Mouse (Mus musculus) forebrain, embryonic 12.5 days (tissue): Measurements from ENCODE around the gene Spns2. TPM values are rescaled to one million over a fixed set of nuclear protein-coding genes. Genes with fewer than 3 reads are reported as not detected.

Experiments
- ATAC-seq: fragments of 200-750 bp; cut with Nextera tagmentation; 2 replicates; pipeline ENCODE4 v1.8.0; 2017; ENCODE audit warnings: moderate TSS enrichment; ENCODE audit not compliant: low FRiP score
- H3K27ac ChIP-seq: fragments of 300-500 bp; sonication (generic); 2 replicates; pipeline ENCODE4 v1.5.1; 2016; ENCODE audit warnings: mild to moderate bottlenecking
- H3K27me3 ChIP-seq: fragments of 300-500 bp; sonication (generic); 2 replicates; pipeline ENCODE4 v1.6.1; 2016; ENCODE audit warnings: mild to moderate bottlenecking
- H3K36me3 ChIP-seq: fragments of 300-500 bp; sonication (generic); replicated peaks from 2 replicates; pipeline ENCODE4 v1.6.1; 2016; ENCODE audit warnings: mild to moderate bottlenecking
- H3K4me1 ChIP-seq: fragments of 300-500 bp; sonication (generic); 2 replicates; pipeline ENCODE4 v1.6.1; 2016
- H3K4me2 ChIP-seq: fragments of 300-500 bp; sonication (generic); 2 replicates; pipeline ENCODE4 v1.6.1; 2016; ENCODE audit warnings: mild to moderate bottlenecking, moderate library complexity
- H3K4me3 ChIP-seq: fragments of 300-500 bp; sonication (generic); replicated peaks from 2 replicates; pipeline ENCODE4 v1.5.1; 2016; ENCODE audit warnings: mild to moderate bottlenecking
- H3K9ac ChIP-seq: fragments of 300-500 bp; sonication (generic); 2 replicates; pipeline ENCODE4 v1.6.1; 2016; ENCODE audit warnings: mild to moderate bottlenecking
- H3K9me3 ChIP-seq: fragments of 300-500 bp; sonication (generic); 2 replicates; pipeline ENCODE4 v1.6.1; 2016
- WGBS: fragments of 180-500 bp; shearing (Covaris S2); methylation state at CpG from one replicate; pipeline ENCODE4 v1.1.7; 2016; 5-methylcytosine and 5-hydroxymethylcytosine counted together
- polyA plus RNA-seq: library from polyadenylated mRNA; unstranded; fragments of >200 nt; fragmentation: Nextera tagmentation; extraction: Ambion mirVana; gene quantifications from 2 replicates; pipeline ENCODE4 v1.2.1, GENCODE M21; 2016

Spns2 gene
- polyA plus RNA-seq, 1 experiment from 2014 or later: 5.4 TPM

GRCm38 (mm10) chr11:72496066-72496465 is 6.4 kb upstream of the Spns2 start:
- Histone ChIP-seq H3K27ac (no peak overlapping the region), H3K4me1 (no peaks in the 10 kb centered on the region; the same call in 1 of the 2 replicates), H3K9ac (no peak overlapping the region), H3K4me3 (no peak overlapping the region), H3K36me3 (no peaks in the 10 kb centered on the region), H3K9me3 (no peaks in the 10 kb centered on the region), H3K27me3 (peaks cover 10% of the 10 kb centered on the region), H3K4me2 (no peak overlapping the region)
- 53% methylated on average over 3 of the region's 3 CpGs for WGBS
- ATAC-seq: no peak

GRCm38 (mm10) chr11:72494046-72494988 is 4.6 kb upstream of the Spns2 start:
- 58% methylated on average over 8 of the region's 8 CpGs for WGBS
- no peak overlapping the region for H3K27ac ChIP-seq
- no peak overlapping the region for H3K4me3 ChIP-seq
- H3K27me3 ChIP-seq: peaks cover 24% of the 10 kb centered on the region
- no peaks in the 10 kb centered on the region for H3K9me3 ChIP-seq
- no peak for ATAC-seq
- no peaks in the 10 kb centered on the region for H3K36me3 ChIP-seq
- no peak overlapping the region for H3K9ac ChIP-seq
- H3K4me2 ChIP-seq: no peak overlapping the region
- peaks cover 5% of the 10 kb centered on the region for H3K4me1 ChIP-seq

GRCm38 (mm10) chr11:72491130-72491960 is 1.6 kb upstream of the Spns2 start:
- Histone ChIP-seq H3K9me3 (no peaks in the 10 kb centered on the region), H3K36me3 (no peaks in the 10 kb centered on the region), H3K4me3 (no peak overlapping the region), H3K27me3 (peaks cover 52% of the 10 kb centered on the region), H3K4me1 (peaks cover 23% of the 10 kb centered on the region), H3K27ac (no peak overlapping the region), H3K4me2 (no peak overlapping the region), H3K9ac (no peak overlapping the region)
- 71% methylated on average over 15 of the region's 15 CpGs for WGBS
- no peak for ATAC-seq

GRCm38 (mm10) chr11:72489397-72489796 is 307 bp downstream of the Spns2 start:
- WGBS: under 1% methylated on average over 26 of the region's 42 CpGs
- Histone ChIP-seq H3K27me3 (peaks cover 59% of the 10 kb centered on the region), H3K4me2 (peak overlapping the region; percentile 91), H3K27ac (peak overlapping the region; percentile 81), H3K9me3 (no peaks in the 10 kb centered on the region), H3K9ac (peak overlapping the region; percentile 73), H3K36me3 (no peaks in the 10 kb centered on the region), H3K4me1 (peaks cover 23% of the 10 kb centered on the region), H3K4me3 (peak overlapping the region; percentile 67)
- ATAC-seq: peak; percentile 34

GRCm38 (mm10) chr11:72488753-72489271 is 892 bp downstream of the Spns2 start:
- Histone ChIP-seq H3K36me3 (no peaks in the 10 kb centered on the region), H3K4me2 (peak overlapping the region; percentile 91), H3K4me1 (peaks cover 23% of the 10 kb centered on the region), H3K27me3 (peaks cover 59% of the 10 kb centered on the region), H3K27ac (peak overlapping the region; percentile 81), H3K4me3 (peak overlapping the region; percentile 67), H3K9ac (peak overlapping the region; percentile 73), H3K9me3 (no peaks in the 10 kb centered on the region)
- WGBS: 1% methylated on average over 38 of the region's 38 CpGs
- peak; percentile 70 for ATAC-seq

GRCm38 (mm10) chr11:72487739-72488138 is 2.0 kb downstream of the Spns2 start:
- H3K27me3 ChIP-seq: peaks cover 52% of the 10 kb centered on the region
- no peak overlapping the region for H3K9ac ChIP-seq
- WGBS: 96% methylated on average over 2 of the region's 2 CpGs
- H3K4me1 ChIP-seq: peaks cover 23% of the 10 kb centered on the region
- H3K4me3 ChIP-seq: peak overlapping the region; percentile 67
- H3K27ac ChIP-seq: no peak overlapping the region
- H3K36me3 ChIP-seq: no peaks in the 10 kb centered on the region
- peak overlapping the region; percentile 91 for H3K4me2 ChIP-seq
- no peaks in the 10 kb centered on the region for H3K9me3 ChIP-seq
- no peak for ATAC-seq

GRCm38 (mm10) chr11:72487171-72487570 is 2.5 kb downstream of the Spns2 start:
- H3K4me3 ChIP-seq: no peak overlapping the region
- H3K36me3 ChIP-seq: no peaks in the 10 kb centered on the region
- H3K4me2 ChIP-seq: peak overlapping the region; percentile 91; the same call in 1 of the 2 replicates
- WGBS: 64% methylated on average over 5 of the region's 5 CpGs
- H3K9me3 ChIP-seq: no peaks in the 10 kb centered on the region
- ATAC-seq: no peak
- H3K27ac ChIP-seq: no peak overlapping the region
- H3K9ac ChIP-seq: no peak overlapping the region
- H3K4me1 ChIP-seq: peaks cover 23% of the 10 kb centered on the region
- H3K27me3 ChIP-seq: peaks cover 52% of the 10 kb centered on the region

- H3K4me1 ChIP-seq: peaks cover 23% of the 10 kb centered on the region
- no peak overlapping the region for H3K27ac ChIP-seq
- H3K36me3 ChIP-seq: no peaks in the 10 kb centered on the region
- WGBS: 77% methylated on average over 11 of the region's 11 CpGs
- ATAC-seq: no peak
- H3K4me3 ChIP-seq: no peak overlapping the region
- peaks cover 48% of the 10 kb centered on the region for H3K27me3 ChIP-seq
- no peak overlapping the region for H3K9ac ChIP-seq
- no peak overlapping the region for H3K4me2 ChIP-seq
- no peaks in the 10 kb centered on the region for H3K9me3 ChIP-seq
Measured at GRCm38 (mm10) chr11:72485960-72486359, 3.7 kb downstream of the Spns2 start.

GRCm38 (mm10) chr11:72485157-72485556 is 4.5 kb downstream of the Spns2 start:
- Histone ChIP-seq H3K4me1 (peaks cover 22% of the 10 kb centered on the region), H3K9me3 (no peaks in the 10 kb centered on the region), H3K27ac (0 out of 2 replicates have a peak overlapping the region, but pooled peaks have one; percentile 2), H3K4me3 (no peak overlapping the region), H3K36me3 (no peaks in the 10 kb centered on the region), H3K9ac (no peak overlapping the region), H3K27me3 (peaks cover 42% of the 10 kb centered on the region), H3K4me2 (no peak overlapping the region)
- no peak for ATAC-seq
- WGBS: 60% methylated on average over 5 of the region's 5 CpGs

GRCm38 (mm10) chr11:72484549-72484948 is 5.2 kb downstream of the Spns2 start:
- no peak overlapping the region for H3K4me3 ChIP-seq
- no peaks in the 10 kb centered on the region for H3K9me3 ChIP-seq
- 81% methylated on average over 6 of the region's 6 CpGs for WGBS
- H3K9ac ChIP-seq: no peak overlapping the region
- H3K27ac ChIP-seq: 0 out of 2 replicates have a peak overlapping the region, but pooled peaks have one; percentile 2
- peaks cover 36% of the 10 kb centered on the region for H3K27me3 ChIP-seq
- no peak overlapping the region for H3K4me2 ChIP-seq
- H3K4me1 ChIP-seq: peaks cover 19% of the 10 kb centered on the region
- no peaks in the 10 kb centered on the region for H3K36me3 ChIP-seq
- no peak for ATAC-seq

GRCm38 (mm10) chr11:72481952-72482351 is 7.8 kb downstream of the Spns2 start:
- Histone ChIP-seq H3K4me1 (peaks cover 4% of the 10 kb centered on the region; the same call in 1 of the 2 replicates), H3K4me2 (no peak overlapping the region), H3K9ac (no peak overlapping the region), H3K27me3 (peaks cover 12% of the 10 kb centered on the region), H3K27ac (no peak overlapping the region), H3K9me3 (no peaks in the 10 kb centered on the region), H3K36me3 (no peaks in the 10 kb centered on the region), H3K4me3 (no peak overlapping the region)
- 88% methylated on average over 4 of the region's 4 CpGs for WGBS
- no peak for ATAC-seq

- ATAC-seq: no peak
- H3K4me3 ChIP-seq: no peak overlapping the region
- H3K9ac ChIP-seq: no peak overlapping the region
- H3K27me3 ChIP-seq: peaks cover 6% of the 10 kb centered on the region; the same call in 1 of the 2 replicates
- H3K4me2 ChIP-seq: no peak overlapping the region
- H3K36me3 ChIP-seq: no peaks in the 10 kb centered on the region
- WGBS: 74% methylated on average over 5 of the region's 5 CpGs
- H3K9me3 ChIP-seq: no peaks in the 10 kb centered on the region
- no peak overlapping the region for H3K27ac ChIP-seq
- H3K4me1 ChIP-seq: peaks cover 4% of the 10 kb centered on the region; the same call in 1 of the 2 replicates
Measured at GRCm38 (mm10) chr11:72481313-72481712, 8.4 kb downstream of the Spns2 start.
